ENCODE assay signal across 21 mouse cellular contexts in genomic region chr3:142316138-142316740, GRCm38 (mm10).
DNase-seq lines count a peak whose midpoint lies in the region; ATAC-seq and TF ChIP-seq lines count a peak whose summit lies in the region.
"Had no signal": no experiment of that assay in that cellular context is flagged by ENCODE, and none has a peak within 500 bp of the region (broad histone marks: within the 10 kb centered on the region; RNA-seq: fewer than 3 reads in every experiment).

No protein-coding gene starts in this region.

- H3K4me3 ChIP-seq in hindbrain, embryonic 12.5 days, result no peak overlapping the region
- H3K4me3 ChIP-seq in hindbrain, postnatal 0 days (ENCODE audit: low read length), result no peak overlapping the region
- H3K4me3 ChIP-seq in midbrain, embryonic 13.5 days (replicated peaks), result no peak overlapping the region
- no peak overlapping the region for H3K4me3 ChIP-seq in midbrain, embryonic 16.5 days (ENCODE audit: low read depth, low read length)
- H3K4me3 ChIP-seq: erythroblast, embryonic 14.5 days; forebrain, embryonic 15.5 days; heart, embryonic 10.5 days; left cerebral cortex, adult 2 months; limb, embryonic 12.5 days; liver, embryonic 15.5 days had no signal

- no peaks in the 10 kb centered on the region for H3K27me3 ChIP-seq in hindbrain, embryonic 12.5 days
- no peaks in the 10 kb centered on the region for H3K27me3 ChIP-seq in hindbrain, postnatal 0 days (ENCODE audit: insufficient read depth, low read length)
- no peaks in the 10 kb centered on the region for H3K27me3 ChIP-seq in midbrain, embryonic 13.5 days
- H3K27me3 ChIP-seq in midbrain, embryonic 16.5 days (ENCODE audit: control insufficient read depth, insufficient read depth, low read depth, low read length), result no peaks in the 10 kb centered on the region
- H3K27me3 ChIP-seq: forebrain, embryonic 15.5 days; limb, embryonic 12.5 days; liver, embryonic 15.5 days had no signal

- no peaks in the 10 kb centered on the region for H3K4me1 ChIP-seq in hindbrain, embryonic 12.5 days
- H3K4me1 ChIP-seq in hindbrain, postnatal 0 days (ENCODE audit: insufficient read depth, low read length), result no peaks in the 10 kb centered on the region
- peaks cover 7% of the 10 kb centered on the region; the same call in 1 of the 2 replicates for H3K4me1 ChIP-seq in midbrain, embryonic 13.5 days (replicated peaks)
- 0 out of 2 replicates have a peak, but pooled peaks cover under 1% of the 10 kb centered on the region for H3K4me1 ChIP-seq in midbrain, embryonic 16.5 days (ENCODE audit: control insufficient read depth, insufficient read depth, low read length)
- H3K4me1 ChIP-seq: heart, embryonic 10.5 days; limb, embryonic 12.5 days; liver, embryonic 15.5 days had no signal

- TF ChIP-seq CTCF in hindbrain, postnatal 0 days (IDR thresholded peaks at IDR 0.05; ENCODE audit: low read depth), result no peak
- no peak for TF ChIP-seq CTCF in brain, embryonic 14.5 days (IDR thresholded peaks at IDR 0.05; ENCODE audit: borderline replicate concordance, extremely low read depth, insufficient read depth, insufficient read length)

- no peaks in the 10 kb centered on the region for H3K36me3 ChIP-seq in hindbrain, embryonic 12.5 days
- no peaks in the 10 kb centered on the region for H3K36me3 ChIP-seq in hindbrain, postnatal 0 days (ENCODE audit: insufficient read depth, low read length)
- H3K36me3 ChIP-seq in midbrain, embryonic 13.5 days, result no peaks in the 10 kb centered on the region
- H3K36me3 ChIP-seq in midbrain, embryonic 16.5 days (ENCODE audit: control insufficient read depth, insufficient read depth, low read length), result no peaks in the 10 kb centered on the region
- H3K36me3 ChIP-seq: forebrain, embryonic 15.5 days; limb, embryonic 12.5 days; liver, embryonic 15.5 days had no signal

- no peak overlapping the region for H3K27ac ChIP-seq in hindbrain, embryonic 12.5 days
- H3K27ac ChIP-seq in hindbrain, postnatal 0 days, result no peak overlapping the region
- no peak overlapping the region for H3K27ac ChIP-seq in midbrain, embryonic 13.5 days
- H3K27ac ChIP-seq in midbrain, embryonic 16.5 days (ENCODE audit: low read length), result no peak overlapping the region
- H3K27ac ChIP-seq: forebrain, embryonic 15.5 days; heart, embryonic 10.5 days; left cerebral cortex, adult 2 months; limb, embryonic 12.5 days; liver, embryonic 15.5 days had no signal

- ATAC-seq in hindbrain, embryonic 12.5 days (ENCODE audit: low FRiP score), result peak; percentile 53
- ATAC-seq in hindbrain, postnatal 0 days, result no peak
- 0 out of 2 replicates have a peak, but pooled peaks have one; percentile 43 for ATAC-seq in midbrain, embryonic 13.5 days
- ATAC-seq in midbrain, embryonic 16.5 days, result no peak
- ATAC-seq: forebrain, embryonic 15.5 days; lung, postnatal 0 days had no signal

- no peaks in the 10 kb centered on the region for H3K9me3 ChIP-seq in hindbrain, embryonic 12.5 days (replicated peaks)
- H3K9me3 ChIP-seq in hindbrain, postnatal 0 days (ENCODE audit: low read length), result no peaks in the 10 kb centered on the region
- no peaks in the 10 kb centered on the region for H3K9me3 ChIP-seq in midbrain, embryonic 13.5 days
- H3K9me3 ChIP-seq in midbrain, embryonic 16.5 days (replicated peaks; ENCODE audit: control insufficient read depth, low read length, poor library complexity, severe bottlenecking), result no peaks in the 10 kb centered on the region
- H3K9me3 ChIP-seq: forebrain, embryonic 15.5 days; heart, embryonic 10.5 days; limb, embryonic 12.5 days; liver, embryonic 15.5 days had no signal

- no peak overlapping the region for H3K4me2 ChIP-seq in hindbrain, embryonic 12.5 days (replicated peaks)
- no peak overlapping the region for H3K4me2 ChIP-seq in hindbrain, postnatal 0 days (ENCODE audit: low read depth, low read length)
- no peak overlapping the region for H3K4me2 ChIP-seq in midbrain, embryonic 13.5 days (replicated peaks)
- H3K4me2 ChIP-seq in midbrain, embryonic 16.5 days (ENCODE audit: low read length), result no peak overlapping the region
- H3K4me2 ChIP-seq: forebrain, embryonic 15.5 days; limb, embryonic 12.5 days; liver, embryonic 15.5 days had no signal

- no peak overlapping the region for H3K9ac ChIP-seq in hindbrain, embryonic 12.5 days
- no peak overlapping the region for H3K9ac ChIP-seq in hindbrain, postnatal 0 days (replicated peaks; ENCODE audit: low read length)
- no peak overlapping the region for H3K9ac ChIP-seq in midbrain, embryonic 13.5 days (replicated peaks)
- no peak overlapping the region for H3K9ac ChIP-seq in midbrain, embryonic 16.5 days (ENCODE audit: low read depth, low read length)
- H3K9ac ChIP-seq: forebrain, embryonic 15.5 days; limb, embryonic 12.5 days; liver, embryonic 15.5 days had no signal

- 45% methylated on average over 2 of the region's 2 CpGs for WGBS in hindbrain, embryonic 12.5 days
- WGBS in hindbrain, postnatal 0 days, result 29% methylated on average over 2 of the region's 2 CpGs
- 42% methylated on average over 2 of the region's 2 CpGs for WGBS in midbrain, embryonic 13.5 days
- 43% methylated on average over 2 of the region's 2 CpGs for WGBS in midbrain, embryonic 16.5 days

- no peak for TF ChIP-seq POLR2A in brain, embryonic 14.5 days (IDR thresholded peaks at IDR 0.05; ENCODE audit: borderline replicate concordance, extremely low read depth, insufficient read depth, insufficient read length, poor library complexity, severe bottlenecking)

- DNase-seq in hindbrain, postnatal 0 days (ENCODE audit: low spot score), result no peak
- peak; percentile 41 for DNase-seq in brain, embryonic 14.5 days (ENCODE audit: low read depth)
- peak; percentile 17 for DNase-seq in mesoderm, embryonic 11.5 days (ENCODE audit: low read depth, low spot score)
- DNase-seq in left cerebral cortex, adult 8-10 months (ENCODE audit: low spot score in 2 of 2), result no peak
- DNase-seq: adrenal gland, adult 2 months; cerebellum, adult 18-20 months; cerebellum, postnatal 36 days; kidney, adult 9 months; retina, postnatal 1 day; right cerebral cortex, postnatal 4 days; thymus, postnatal 25 days had no signal

Comparison
In these comparisons a context has a peak if more than half of its experiments do, and no peak if none do; other contexts are left out.
1. ATAC-seq: peak in hindbrain, embryonic 12.5 days (single experiment) and midbrain, embryonic 13.5 days (single experiment); none in hindbrain, postnatal 0 days (single experiment) and midbrain, embryonic 16.5 days (single experiment).
2. DNase-seq: peak in brain, embryonic 14.5 days (single experiment) and mesoderm, embryonic 11.5 days (single experiment); none in hindbrain, postnatal 0 days (single experiment) and left cerebral cortex, adult 8-10 months (0 of 2).